Mouse (Mus musculus) cerebellum, postnatal 4 days (tissue): ENCODE measurements at regions not wholly inside any gene's neighbourhood (a gene's known extent, or its start where the extent isn't known, plus 50 kb on each side); places are given as distances from the start of the nearest gene placed in this dataset.

Experiments used
- DNase-seq, 2 experiments: peaks; one replicate each; pipeline ENCODE4 v3.0.0; 2022; ENCODE audit warnings: low spot score in 2 of 2, mixed read lengths in 1 of 2

DNA sequence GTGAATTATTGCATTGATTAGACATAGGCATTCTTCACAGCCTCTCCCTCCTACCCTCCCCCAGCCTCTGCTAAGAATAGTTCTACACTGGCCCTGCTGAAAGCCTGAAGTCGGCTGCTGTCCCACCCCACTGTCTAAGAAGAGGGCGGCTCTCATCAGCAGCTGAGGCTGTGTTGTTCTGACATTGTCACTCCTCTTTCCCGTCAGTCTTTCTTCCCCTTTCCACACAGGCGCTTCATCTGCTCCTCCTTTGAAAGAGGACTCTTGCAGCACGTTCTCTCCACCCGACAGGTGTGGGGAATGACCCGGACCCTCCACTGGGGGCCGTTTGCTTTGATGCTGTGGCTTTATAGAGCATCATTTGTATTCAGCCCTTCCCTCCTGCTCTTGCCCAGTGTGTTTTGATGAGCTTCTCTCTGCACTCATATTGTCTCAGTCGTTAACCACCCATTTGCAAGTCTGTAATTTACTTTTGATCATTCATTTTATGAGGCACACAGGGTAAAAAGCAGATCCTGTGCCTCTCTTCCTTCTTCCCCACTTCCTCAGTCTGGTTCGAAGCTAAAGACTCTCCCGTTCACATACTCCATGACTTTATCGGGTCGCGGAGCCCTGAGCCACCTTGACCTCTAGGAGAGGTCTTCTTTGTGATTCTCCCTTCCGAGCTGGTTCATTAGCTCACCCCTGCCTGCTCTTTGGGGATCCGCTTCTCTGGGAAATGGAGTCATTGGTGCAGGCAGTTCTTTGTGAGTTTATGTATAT, 142.2 kb upstream of the Snx19 start:
- DNase-seq: no peak

GRCm38 (mm10) chr9:30285324-30285599, 141.6 kb upstream of the Snx19 start:
- no peak for DNase-seq

DNA sequence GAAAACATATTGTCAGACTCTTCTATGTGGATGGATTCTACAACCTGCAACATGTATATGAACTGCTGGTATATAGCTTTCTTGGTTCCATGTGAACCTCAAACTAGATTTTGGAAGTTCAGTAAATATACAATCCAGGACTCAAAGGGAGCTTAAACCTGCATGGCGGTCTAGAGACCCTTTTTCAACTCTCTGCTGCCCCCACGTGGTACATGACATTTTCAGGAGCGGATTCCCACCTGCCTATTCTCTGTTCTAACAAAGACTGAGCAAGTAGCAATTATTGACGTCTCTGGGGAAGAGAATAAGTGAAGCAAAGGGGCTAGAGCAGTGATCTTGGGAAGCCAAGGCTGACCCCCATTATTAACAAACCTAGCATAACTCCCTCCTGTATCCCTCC, 127.1 kb upstream of the Snx19 start:
- peak; percentile 63 to 81 for DNase-seq

GRCm38 (mm10) chr9:30308281-30308680, 118.6 kb upstream of the Snx19 start:
- DNase-seq: no peak

DNA sequence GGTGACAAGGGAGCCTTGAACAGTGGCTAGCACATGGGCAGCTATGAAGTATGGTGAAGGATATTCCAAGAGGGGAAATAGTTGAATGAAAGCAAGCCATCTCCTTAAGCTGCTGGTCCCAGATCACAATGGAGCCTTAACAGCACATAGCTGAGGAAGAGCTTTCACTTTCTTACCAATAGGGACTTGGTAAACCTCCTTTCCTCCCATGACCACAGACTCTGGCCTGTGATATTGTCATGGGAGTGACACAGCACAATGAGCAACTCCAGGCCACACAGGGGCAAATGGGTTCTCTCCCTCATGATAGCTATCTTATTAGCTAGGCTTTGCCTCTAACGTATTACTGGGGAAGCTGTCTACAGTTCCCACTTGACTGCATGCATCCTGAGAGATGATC, 113.5 kb upstream of the Snx19 start:
- no peak for DNase-seq

GRCm38 (mm10) chr9:30314355-30315171, 112.3 kb upstream of the Snx19 start:
- peak in 1 of 2 experiments; percentile 20 for DNase-seq

DNA sequence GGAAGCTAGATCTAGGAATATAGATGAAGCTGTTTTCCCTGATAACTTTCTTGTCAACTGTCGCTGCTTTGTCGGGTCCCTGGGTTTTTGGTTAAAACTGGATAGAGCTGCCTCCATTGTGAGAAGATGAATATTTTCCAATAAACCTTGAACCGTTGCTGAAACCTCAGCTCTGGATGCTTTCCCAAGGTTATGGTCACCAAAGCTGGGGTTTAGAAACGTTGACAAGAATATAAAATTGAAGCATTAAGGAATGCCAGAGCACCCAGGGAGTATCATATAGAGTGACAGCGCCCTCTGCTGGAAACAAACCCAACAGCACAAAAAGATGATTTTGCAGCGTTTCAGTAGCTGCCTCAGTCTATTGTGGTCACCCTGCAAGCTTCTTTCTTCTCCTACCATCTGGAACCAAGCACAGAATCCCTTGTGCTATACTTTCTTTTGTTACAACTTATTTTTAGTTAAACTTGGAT, 111.7 kb upstream of the Snx19 start:
- DNase-seq: peak; percentile 37 to 71

- no peak for DNase-seq
These were observed 82.0 kb upstream of the Snx19 start for GRCm38 (mm10) chr9:30344866-30345265.

GRCm38 (mm10) chr9:30353965-30354364, 72.9 kb upstream of the Snx19 start:
- no peak for DNase-seq

- DNase-seq: no peak
These were observed 71.3 kb upstream of the Snx19 start for GRCm38 (mm10) chr9:30355642-30356041.

- no peak for DNase-seq
These were observed 57.1 kb upstream of the Snx19 start for GRCm38 (mm10) chr9:30369554-30370440.

DNA sequence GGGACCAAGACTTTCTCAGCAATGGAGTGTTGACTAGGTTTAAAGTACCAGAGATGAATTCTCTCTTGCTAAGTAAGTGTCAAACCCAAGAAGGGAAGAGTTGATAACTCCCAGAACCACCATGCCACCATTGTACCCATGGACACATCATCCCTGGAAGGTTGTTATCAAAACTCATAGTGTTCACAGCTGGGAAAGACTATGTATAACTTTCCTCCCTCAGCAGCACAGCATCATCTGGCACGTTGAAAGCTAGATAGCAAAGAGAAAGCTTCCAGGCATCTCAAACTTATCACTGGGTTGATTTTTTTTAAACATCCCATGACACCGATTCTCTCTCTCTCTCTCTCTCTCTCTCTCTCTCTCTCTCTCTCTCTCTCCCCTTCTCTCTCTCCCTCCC, 56.1 kb upstream of the Snx19 start:
- no peak for DNase-seq

GRCm38 (mm10) chr9:30376908-30377307, 50.0 kb upstream of the Snx19 start:
- no peak for DNase-seq
